Mouse (Mus musculus) naive thymus-derived CD4-positive, alpha-beta T cell, adult 2 months (primary cell): ENCODE measurements around the gene Plekha7.

ENCODE experiments used
- DNase-seq: peaks from one replicate; pipeline ENCODE4 v3.0.0-alpha.2; 2011; ENCODE audit warnings: low read depth

The Plekha7 gene

DNA sequence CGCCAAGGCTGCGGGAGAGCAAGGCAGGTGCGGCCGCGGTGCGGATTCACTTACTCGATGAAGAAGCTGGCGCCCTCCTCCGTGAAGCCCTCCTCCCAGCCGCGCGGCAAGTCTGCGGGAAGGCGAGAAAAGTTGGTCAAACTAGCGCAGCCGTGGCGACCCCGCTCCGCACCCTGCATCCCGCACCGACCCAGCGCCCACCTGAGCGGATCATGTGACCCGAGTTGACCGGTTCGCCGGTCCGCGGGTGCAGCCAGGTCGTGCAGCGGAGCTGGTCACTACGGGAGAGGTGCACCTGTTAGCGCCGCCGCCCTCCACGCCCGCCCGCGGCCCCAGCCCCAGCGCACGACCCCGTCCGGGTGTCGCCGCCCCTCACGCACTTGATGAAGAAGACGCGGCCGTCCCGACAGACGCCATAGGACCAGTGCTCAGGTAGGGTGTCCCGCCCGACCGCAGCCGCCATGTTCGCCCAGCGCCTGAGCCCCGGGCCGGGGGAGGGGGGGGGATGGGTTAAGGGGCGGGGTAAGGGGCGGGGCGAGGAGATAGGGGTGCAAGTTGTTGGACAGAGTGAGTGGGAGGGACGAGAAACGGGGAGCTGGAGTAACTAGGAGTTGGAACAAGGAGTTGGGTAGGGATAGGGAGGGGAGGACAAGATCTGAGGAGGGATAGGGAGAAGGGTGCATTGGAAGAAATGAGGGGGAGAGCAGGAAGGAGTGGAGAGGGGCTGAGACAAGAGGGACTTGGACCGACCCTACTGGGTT, at the start of gene Plekha7:
Plekha7 (minus strand) TSS at position 506 of the 761 bp plus-strand sequence.
- DNase-seq: peak; percentile 73

DNA sequence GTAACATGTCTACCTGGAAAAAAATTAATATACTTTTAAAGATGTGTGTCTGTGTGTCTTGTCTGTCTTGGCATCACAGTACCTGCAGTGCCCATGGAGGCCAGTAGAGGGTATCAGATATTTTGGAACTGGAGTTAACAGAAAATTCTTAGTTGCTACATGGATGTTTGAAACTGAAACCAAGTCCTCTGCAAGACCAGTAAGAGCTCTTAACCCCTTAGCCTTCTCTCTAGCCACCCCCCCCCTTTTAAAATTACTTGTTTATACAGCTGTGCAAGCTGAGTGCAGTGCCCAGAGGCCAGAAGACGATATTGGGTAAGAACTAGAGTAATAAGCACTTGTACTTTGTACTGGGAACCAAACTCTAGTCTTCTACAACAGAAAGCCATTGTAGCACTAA, 28.1 kb upstream of the Plekha7 start:
- DNase-seq: peak; percentile 82

DNA sequence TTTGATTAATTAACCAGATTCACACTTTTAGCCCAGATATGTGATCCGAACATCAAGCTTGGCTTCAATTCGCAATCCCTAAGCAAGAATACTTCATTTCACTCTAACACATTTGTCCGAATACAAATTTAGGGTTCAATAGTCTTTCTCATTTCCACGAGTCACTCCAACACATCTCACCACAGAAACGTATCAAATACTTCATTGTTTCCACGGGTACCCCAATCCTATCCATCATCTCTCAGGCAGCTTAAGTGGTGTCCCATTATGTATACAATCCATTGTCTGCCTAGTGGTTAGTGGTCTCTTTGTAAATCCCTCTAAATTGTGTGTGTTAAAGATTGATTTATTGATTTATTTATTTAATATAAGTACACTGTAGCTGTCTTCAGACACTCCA, 27.0 kb upstream of the Plekha7 start:
- no peak for DNase-seq

DNA sequence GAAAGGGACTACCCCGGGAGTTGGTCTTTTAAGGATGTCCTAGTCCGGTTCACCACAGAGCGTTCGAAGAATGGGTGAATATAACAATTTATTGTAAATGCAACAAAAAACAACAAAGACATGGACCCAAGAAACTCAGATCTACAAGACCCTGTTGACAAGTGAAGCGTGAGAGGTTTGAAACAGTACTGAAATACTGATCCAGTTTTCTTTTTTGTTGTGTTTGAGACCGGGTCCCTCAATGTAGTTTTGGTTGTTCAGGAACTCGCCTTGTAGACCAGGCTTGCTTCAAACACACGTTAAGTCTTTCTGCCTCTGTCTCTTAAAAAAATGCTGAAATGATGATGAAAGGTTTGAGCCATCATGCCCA, 26.5 kb upstream of the Plekha7 start:
- DNase-seq: no peak

DNA sequence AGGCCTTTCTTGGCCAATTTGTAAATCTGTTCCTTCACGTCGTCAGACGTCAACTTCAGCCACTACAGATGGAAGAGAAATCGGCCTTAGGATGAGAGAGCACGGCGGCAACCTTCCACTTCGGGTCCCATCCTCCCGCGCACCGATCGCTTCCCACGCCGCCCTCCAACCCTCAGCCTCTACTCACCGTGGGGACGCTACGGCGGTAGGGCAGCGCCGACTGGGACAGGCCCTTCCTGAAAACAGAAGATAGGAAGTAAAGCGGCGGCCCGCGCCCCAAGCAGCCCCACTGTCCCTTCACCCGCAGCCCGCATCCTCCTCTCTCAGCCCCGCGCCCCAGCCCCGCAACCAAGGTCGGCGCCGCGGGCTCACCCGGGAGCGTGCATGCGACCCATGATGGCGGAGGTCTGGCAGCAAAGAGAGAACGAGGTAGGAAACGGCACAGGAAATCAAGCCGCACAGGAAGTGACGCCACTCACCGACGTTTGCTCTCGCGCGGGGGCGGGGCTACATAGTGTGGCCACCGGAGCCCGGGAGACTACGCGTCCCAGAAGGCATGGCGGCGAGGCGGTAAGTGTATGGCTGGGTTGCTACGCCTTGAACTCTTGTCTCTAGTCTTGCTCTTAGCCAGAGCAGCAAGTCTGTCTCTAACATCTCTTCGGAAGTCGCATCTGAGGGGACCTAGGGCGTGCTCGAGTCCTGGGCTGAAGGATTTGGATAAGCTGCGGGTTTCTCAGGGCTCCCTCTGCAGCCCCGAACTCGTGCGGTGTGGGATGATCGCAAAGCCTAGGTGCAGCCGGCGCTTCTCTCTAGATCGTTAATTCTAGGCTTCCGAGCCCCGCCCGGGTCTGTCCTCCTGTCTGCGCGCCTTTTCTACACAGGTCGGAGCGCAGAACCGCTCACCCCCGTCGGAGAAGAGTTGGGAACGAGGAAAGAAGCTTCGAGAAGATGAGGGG, 25.8 kb upstream of the Plekha7 start, which contains the start of gene Rps13:
Rps13 (minus strand) TSS at position 483 of the 956 bp plus-strand sequence.
- DNase-seq: peak; percentile 97

DNA sequence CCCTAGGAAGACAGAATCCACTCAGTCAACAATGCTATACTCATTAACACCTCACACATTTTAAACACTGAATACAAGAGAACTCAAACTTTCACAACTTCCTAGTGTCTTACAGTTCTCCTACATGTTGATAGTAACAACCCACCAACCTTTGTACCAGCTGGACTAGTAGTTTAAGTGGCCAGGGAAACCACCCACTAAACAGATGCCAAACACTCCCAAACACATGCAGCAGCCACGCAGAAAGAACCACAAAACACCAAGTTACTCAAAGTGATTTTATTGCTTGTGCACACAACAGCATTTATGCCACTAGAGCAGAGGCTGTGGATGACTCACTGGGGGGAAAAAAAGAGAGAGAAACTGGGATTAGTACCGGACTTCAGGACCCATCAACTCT, 23.1 kb upstream of the Plekha7 start:
- DNase-seq: peak; percentile 21

DNA sequence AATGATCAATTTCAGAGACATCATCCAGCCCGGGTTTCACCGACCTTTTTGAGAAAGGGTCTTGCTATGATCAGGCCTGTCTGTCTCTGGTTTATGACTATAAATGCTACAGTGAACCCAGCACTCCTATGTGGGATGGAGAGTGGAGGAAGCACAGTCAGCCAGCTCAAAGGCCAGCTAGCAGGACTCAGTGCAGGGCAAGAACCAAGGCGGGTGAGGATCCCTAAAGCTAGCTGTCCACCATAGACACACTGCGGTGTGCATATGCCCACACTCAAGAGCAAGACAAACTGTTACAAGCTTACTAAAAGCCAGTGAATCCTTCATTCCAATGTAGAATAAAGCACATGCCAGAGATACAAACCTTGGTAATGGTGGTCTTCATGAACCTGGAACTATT, 21.7 kb upstream of the Plekha7 start:
- DNase-seq: peak; percentile 27

DNA sequence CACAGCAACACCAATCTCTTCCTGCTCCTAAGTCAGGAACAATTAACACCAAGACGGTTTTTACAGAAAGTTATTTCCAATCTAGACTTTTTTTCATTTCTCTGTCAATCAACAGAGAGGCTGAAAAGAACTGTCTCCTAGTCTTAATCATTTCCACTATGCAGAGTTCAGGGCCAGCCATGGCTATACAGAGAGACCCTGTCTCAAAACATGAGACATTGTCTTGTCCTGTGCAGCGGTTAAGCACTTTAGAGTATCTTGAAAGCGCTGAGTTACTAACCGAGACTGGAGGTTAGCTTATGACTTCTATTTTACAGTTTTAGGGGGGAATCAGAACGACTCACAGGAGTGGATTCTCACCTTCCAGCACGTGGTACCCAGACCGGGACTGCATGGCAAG, 20.6 kb upstream of the Plekha7 start:
- DNase-seq: no peak

DNA sequence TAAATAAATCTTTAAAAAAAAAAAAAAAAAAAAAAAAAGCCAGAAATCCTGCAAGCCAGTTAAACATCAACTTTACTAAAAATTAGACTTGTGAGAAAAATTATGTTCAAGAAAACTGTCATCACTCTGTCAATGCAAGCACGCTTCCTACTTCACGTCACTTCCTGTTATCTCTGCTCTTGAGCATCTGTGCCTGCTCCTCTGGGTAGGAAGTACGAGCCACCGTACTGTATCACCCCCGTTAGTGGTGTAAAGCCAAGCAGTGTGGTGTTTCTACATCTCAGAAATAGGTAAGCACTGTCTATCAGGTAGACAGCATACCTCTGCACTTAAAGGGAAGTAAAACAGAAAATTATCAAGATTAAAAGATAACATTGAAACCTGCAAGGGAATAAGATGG, 19.7 kb upstream of the Plekha7 start:
- DNase-seq: peak; percentile 83

DNA sequence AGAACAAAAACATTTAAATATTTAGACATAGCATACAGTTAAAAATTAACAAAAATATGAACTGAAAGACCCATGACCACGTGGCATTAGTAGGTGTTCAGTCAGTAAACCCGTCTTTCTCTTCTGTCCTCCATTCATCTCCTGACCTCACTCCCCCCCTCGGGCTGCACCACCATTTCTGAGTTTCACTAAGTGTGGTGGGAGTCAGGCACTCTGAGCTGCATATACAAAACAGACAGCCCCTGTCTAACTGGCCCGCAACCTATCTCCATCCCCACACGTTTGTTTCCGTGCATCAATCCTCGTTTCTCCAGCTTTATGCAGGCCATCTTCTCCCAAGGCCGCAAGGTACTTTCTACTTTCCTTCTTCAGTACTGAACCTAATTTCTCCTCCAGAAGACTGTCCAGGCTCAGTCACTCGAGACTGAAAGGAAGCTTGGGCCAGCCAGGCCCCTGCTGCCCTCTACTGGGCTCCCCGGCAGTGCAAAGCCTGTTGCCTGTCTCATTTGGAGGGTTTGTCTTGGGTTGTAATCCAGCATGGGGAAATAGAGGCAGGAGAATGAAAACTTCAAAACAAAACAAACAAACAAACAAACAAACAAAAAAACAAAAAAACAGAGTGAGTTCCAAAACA, 15.3 kb upstream of the Plekha7 start:
- DNase-seq: peak; percentile 67

DNA sequence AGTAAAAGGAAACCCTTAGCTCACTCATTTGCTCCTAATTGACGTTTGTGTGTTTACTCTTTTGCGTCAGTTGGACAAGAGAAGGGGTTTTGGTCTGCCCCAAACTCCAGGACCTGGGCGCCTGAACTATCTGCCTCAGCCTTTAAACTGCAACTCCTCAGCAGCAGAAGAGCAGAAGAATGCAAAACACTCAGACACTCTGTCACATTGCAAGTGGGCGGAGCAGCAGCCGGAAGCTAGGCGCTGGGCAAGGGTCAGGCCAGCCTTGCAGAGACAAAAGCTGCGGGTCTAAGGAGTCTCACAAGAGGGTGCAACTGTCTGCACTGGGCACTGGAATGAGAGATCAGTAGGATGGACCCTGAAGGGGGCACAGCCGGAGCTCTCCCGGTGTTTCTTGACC, 1.3 kb upstream of the Plekha7 start:
- DNase-seq: peak; percentile 51

DNA sequence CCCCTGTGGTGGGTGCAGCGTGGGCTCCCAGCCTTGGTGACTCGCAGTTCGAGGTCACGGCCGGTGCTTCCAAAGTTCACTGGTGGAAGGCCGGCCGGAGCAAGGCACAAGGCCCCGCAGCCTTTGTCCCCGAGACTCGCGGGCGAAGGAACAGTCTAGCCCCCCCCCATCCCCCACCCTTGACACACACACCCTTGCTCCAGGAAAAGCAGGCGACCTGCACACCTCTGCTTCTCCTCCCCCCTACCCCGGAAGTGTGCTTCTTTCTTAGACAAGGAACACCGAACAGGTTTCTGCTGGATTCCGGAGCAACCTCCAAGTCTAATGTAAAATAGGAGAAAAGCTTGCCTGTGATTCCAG, 436 bp upstream of the Plekha7 start:
- DNase-seq: no peak

DNA sequence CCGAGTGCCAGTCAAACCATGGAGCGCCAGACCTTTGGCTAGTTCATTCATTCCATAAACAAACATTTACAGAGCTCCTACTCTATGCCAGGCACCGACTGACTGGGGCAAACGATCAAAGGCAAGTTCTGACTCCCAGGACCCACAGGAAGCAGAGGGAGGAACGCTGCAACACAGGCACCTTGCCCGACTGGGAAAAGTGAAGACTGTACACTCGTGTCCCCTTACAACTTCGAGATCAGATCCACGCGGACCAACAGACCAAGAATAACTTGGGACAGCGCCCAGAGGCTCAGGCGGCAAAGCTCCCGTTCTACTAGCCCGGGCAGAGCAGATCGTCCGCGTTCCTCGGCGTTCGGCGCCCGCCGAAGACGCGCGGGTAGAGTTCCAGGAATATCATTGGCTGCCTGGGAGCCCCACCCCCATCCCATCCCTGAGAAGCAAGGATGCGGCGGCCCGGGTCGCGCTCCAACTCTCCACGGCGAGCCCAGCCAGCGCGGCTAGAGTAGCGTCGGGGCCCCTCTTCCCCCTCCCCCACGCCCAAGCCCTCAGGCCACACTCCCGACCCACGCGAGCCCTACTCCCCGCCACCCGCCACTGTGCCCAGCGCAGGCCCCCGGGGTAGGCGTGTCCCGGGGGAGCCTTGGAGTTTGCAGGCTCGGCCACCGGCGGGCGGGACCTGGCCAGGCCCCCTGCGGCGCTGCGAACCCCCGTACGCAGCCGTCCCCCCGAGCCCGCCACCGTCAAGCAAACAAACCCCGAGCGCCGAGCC, 891 bp downstream of the Plekha7 start:
- peak; percentile 47 for DNase-seq

DNA sequence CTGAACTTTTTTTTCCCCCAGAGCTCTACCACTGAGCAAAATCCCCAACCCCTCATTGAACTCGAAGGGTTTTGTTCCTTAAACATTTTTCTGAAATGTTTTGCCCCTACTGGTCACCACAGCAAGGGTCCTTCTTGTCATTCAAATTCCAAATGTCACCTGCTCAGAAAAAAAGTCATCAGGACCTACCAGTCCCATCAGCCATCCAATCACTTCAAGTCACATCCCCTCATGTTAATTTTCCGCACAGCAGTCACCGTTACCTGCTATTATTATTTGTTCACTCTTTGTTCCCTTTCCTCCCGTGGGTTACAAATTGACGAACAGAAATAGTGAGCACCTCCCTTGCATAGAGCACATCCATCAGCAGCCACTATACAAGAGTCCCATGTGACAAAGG, 1.6 kb downstream of the Plekha7 start:
- no peak for DNase-seq

DNA sequence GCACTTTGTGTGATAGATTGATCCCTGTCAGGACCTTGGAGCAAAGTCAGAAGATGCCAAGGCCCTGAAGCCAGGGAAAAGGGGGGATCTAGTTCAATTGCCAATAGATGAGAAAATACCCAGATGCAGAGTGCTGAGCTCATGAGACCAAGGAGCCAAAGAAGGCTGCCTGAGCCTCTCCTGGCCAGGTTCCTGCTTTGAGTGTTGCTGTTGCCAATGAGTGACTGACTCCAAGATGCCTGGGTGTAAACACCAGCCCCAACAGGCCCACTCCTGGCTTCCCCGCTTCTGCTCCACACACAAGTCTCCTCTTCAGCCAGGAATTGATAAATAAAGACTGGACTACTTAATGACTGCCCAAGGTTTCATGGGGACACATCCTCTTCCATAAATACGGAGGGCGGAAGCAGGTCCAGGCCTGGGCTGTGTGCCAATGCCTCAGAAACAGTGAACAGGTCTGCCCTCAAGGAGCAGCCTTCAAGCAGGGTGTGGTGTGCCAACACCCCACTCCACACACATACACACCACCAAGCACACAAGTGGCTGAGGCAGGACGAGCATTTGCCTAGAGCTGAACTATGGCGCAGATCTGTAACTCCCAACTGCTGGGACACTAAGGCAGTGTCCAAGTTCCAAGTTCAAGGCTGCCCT, 6.4 kb downstream of the Plekha7 start:
- no peak for DNase-seq

DNA sequence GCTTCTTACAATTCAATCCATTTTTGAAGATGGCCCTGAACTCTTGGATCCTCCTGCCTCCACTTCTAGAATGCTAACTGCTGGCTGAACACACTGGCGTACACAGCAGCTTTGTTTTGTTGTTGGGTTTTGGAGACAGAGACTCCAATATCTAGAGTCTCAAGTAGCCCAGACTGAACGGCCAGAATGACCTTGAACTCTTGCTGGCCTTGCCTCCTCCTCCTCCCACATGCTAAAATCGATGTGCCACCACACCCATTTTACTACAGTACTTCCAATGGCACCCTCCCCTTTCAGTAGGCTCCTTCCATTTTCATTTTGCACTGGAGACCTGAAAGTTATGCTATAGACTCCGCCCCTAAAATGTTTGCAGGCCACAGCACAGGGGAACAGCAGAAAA, 7.0 kb downstream of the Plekha7 start:
- no peak for DNase-seq

DNA sequence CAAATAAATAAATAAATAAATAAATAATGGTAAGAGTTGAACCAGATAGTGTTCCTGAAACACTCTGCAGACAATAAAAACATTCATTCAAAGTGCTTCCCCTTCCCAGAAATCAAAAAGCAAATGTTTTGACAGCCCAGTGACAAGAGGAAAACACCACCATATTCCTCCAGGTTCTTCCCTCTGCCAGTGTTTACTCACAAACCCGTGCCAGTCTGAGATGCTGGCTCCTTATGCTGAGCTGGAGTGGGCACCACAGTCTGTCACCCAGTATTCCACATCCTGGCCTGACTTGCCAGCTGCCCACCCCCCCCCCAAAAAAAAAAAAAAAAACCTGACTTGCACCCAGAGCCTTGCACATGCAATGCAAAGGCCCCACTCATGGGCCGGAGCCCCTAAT, 9.3 kb downstream of the Plekha7 start:
- no peak for DNase-seq

DNA sequence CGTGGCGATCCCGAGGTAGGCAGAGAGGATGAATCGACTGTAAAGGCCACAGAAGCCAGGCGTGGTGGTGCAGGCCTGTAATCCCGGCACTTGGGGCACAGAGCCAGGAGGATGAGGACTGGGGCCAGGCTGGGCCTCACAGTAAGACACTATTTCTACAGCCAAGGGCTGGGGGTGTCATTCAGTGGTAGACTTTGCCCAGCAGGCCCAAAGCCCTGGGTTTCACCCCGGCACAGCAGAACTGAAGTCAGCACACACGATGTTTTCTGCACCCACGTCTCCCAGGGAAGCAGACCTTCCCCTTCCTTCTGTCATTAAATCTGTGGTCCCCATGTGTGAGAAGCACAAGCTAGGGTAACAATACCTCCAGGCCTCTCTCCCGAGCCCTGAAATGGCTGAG, 9.8 kb downstream of the Plekha7 start:
- no peak for DNase-seq

DNA sequence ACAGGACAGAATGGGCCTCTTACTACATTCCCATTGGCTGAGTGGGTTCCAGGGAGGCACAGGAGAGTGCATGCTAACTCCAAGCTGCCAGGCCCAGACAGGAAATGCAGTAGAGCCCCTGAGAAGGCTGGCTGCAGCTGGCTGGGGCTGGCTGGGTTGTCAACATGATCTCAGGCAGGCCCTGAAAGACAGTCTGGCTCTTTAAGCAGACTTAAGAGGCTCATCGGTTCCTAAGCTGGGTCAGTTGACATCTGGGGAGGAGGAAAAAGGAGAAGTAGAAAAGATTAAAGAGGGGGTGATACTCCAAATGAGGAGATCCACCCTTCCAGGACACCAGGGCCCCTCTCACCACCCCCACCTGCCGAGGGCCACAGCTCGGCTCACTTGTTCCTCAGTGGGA, 13.2 kb downstream of the Plekha7 start:
- no peak for DNase-seq

DNA sequence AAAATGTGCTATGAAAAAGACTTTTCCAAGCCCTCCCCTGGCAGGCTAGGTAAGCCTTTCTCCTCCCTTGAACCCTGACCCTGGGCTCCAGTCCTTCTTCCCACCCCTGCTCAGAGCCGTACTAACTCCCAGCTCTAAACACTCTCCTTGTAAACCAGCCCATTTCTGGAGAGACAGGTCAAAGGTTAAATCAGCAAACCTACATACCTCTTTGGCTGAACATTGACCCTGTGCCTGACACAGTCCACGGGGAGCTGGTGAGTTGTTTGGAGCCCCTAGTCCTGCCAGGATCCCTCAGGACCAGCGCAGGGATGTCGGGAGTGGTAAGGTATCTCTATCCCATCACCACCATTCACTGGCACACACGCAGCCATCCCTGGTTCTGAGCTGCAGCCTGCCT, 15.8 kb downstream of the Plekha7 start:
- DNase-seq: no peak

DNA sequence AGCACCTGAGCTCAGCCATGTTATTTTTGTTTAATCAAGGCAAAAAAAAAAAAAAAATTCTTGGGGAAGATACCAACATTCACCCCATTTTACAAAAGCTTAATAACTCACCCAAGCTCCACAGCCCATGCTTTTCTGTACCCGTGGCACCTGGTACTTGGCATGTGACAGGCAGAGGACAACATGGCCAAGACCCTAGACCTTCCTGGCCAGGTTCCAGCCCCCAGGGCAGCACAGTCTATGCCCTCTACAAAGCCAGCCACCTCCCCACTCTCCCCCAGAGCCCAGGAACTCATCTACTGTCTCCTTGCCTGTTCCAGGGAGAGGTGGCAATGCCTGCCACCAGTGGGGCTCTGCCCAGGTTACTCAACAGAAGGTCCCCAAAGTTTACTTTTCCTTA, 17.6 kb downstream of the Plekha7 start:
- DNase-seq: no peak

DNA sequence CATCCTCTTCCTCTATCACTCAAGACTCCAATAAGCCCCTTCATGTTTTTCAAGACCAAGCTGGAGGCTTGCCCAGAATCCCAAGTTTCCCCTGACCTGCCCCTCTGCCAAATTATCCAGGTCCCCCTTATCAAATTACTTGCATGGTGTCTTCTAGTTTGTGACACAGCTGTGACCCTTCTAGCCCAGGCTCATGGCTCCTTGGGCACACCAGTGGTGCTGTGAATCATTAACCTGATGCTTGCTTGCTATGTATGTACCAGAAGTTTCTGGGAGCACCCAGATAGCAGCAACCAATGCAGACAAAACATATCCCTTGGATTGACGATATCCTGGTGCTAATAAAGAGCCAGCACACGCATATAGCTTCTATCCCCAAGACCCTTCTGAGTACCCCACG, 19.2 kb downstream of the Plekha7 start:
- no peak for DNase-seq
